Mouse (Mus musculus) monocyte, adult 5-6 weeks (primary cell): ENCODE results near the gene 4930402H24Rik. TPM values are rescaled to one million over a fixed set of nuclear protein-coding genes. Genes with fewer than 3 reads are reported as not detected.

ENCODE experiments used
- ATAC-seq: fragments of 153-309, 156-312 bp; replicated peaks from 2 replicates; pipeline ENCODE4 v1.8.0; 2017; ENCODE audit warnings: mild to moderate bottlenecking; ENCODE audit not compliant: low TSS enrichment, insufficient number of reproducible peaks, severe bottlenecking, poor library complexity, low FRiP score
- total RNA-seq: library from RNA; stranded (forward); fragments of 200-1000, 200-491, 200-594 nt; gene quantifications from 3 replicates; pipeline ENCODE4 v1.2.3, GENCODE M21; 2017

The 4930402H24Rik gene
- total RNA-seq, 1 experiment from 2014 or later: 34.0 TPM

DNA sequence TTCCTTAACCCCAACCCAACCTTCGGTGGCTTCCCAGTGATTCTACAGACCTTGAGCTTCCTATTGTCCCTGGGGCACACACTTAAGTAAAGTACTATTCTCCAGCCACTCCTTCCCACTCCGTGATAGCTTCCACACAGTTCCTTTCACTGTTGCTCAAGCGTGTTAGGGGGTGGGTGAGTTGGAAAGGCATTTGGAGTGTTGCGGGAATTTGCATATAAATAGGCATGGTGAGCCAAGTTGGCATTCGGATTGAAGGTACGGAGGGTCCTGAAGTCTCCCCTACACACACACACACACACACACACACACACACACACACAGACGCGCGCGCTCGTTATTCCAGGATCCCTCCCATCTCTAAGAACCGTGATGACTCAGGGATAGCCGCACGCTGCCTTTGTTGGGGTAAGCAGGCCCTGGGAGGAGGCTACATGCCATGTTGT, 208.4 kb downstream of the 4930402H24Rik start:
- ATAC-seq: no peak

- no peak for ATAC-seq
Measured at GRCm38 (mm10) chr2:130697153-130697810, 208.9 kb downstream of the 4930402H24Rik start, which contains the start of gene Slc4a11. Gene Slc4a11 (minus strand): TSS chr2:130697519.

GRCm38 (mm10) chr2:130696700-130697152, 209.5 kb downstream of the 4930402H24Rik start:
- ATAC-seq: peak; percentile 18; the same call in 1 of the 2 replicates

GRCm38 (mm10) chr2:130693563-130693962, 212.6 kb downstream of the 4930402H24Rik start:
- no peak for ATAC-seq

DNA sequence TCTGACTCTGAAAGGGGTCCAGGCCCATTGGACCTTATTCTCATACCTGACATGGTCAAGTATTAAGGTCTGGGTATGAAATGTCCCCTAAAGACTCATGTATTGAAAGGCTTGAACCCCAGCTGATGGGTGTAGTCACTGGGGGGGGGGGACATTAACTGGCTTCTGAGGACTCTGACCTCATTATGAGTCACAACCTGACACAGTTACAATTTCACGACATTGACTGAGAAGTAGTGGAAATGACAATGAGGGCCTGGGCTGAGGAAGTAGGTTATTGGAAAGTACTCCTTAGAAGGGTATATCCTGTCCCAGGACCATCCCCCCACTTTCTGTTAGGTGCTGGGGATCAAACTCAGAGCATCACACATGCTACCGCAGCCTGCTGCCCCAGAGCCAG, 217.2 kb downstream of the 4930402H24Rik start:
- no peak for ATAC-seq

- no peak for ATAC-seq
Measured at GRCm38 (mm10) chr2:130685426-130685825, 220.8 kb downstream of the 4930402H24Rik start.

DNA sequence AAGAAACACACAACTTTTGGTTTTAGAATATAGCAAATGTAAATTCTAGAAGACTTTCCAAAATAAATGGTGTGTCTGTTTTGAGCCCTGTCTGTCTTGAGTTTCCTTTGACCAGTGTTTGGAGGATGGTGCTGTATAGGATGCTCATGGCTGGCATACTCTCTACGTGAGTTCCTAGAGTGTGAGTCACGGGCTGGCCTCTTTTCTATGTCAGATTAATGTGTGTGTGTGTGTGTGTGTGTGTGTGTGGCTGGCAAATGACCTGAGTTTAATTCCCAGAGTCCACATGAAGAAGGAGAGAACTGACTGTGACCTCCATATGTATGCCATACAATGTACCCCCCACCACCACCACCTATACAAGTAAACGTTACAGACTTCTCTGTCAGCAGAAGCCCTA, 224.7 kb downstream of the 4930402H24Rik start:
- ATAC-seq: no peak

DNA sequence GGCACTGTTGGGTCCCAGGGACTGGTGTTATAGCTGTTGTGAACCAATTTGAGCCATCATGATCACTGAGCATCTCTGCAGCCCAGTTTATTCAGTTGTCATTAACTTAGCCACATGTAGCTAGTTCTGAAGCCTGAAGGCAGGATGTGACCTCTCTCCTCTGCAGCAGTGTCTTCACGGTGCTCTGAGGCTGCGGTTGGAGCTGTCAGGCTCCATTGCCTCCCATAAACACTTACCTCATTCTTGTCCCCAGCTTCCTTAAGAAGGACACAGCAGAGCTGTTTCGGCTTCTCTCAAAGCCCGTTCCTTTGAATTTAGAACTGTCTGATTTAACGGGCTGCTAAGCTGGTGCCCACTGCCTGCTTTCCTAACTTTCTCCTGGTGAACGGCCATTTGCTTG, 226.3 kb downstream of the 4930402H24Rik start:
- no peak for ATAC-seq

- no peak for ATAC-seq
Measured at GRCm38 (mm10) chr2:130679154-130679553, 227.1 kb downstream of the 4930402H24Rik start.

GRCm38 (mm10) chr2:130677211-130677610, 229.0 kb downstream of the 4930402H24Rik start:
- ATAC-seq: no peak

DNA sequence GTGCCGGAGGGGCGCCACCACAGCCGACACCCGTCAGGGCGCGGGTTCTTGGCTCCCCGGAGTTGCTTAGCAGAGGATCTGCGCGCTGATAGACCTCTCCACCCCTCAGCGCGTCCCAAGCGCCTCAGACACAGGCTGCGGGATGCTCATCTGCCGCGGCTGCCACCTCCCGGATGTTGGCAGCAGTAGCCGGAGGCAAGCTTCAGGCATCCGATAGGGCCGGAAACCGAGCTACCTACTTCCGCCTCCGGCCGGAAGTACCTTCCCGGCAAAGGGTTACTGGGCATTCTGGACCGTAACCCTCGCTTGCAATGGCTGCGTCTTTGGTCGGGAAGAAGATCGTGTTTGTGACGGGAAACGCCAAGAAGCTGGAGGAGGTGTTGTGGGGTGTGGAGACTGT, 238.6 kb downstream of the 4930402H24Rik start, which contains the start of gene Itpa:
Itpa (plus strand) TSS at position 52 of the 400 bp plus-strand sequence.
- peak; percentile 84 for ATAC-seq

DNA sequence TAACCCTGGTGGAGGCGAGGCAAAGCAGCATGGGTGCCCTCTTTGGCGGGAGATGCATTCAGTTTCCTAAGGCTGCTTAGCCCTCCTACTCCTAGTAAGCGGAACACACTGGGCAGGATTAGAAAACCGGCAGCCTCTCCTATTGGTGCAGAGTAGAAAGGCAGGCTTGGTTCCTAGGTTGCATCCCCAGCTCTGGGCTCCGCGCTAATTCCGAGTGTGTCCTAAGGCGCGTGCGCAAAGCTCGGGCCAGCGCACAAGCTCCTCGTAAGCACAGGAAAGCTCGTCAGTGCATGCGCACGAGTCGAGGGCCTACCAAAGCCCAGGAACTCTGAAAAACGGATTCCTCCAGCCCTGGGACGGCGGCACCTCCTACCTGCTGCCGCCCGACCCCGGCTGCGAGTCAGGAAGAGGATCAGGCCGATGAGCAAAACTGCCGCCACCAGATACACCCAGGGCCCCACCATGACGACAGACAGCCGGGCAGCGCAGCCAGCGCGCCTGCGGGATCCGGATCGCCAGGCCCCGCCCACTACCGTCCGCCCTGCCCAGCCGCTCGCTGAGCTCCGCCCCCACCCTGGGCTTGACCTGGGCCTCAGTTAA, 242.0 kb downstream of the 4930402H24Rik start, which contains the start of gene Ddrgk1:
Ddrgk1 (minus strand) TSS at position 558 of the 600 bp plus-strand sequence.
- peak; percentile 85 for ATAC-seq

DNA sequence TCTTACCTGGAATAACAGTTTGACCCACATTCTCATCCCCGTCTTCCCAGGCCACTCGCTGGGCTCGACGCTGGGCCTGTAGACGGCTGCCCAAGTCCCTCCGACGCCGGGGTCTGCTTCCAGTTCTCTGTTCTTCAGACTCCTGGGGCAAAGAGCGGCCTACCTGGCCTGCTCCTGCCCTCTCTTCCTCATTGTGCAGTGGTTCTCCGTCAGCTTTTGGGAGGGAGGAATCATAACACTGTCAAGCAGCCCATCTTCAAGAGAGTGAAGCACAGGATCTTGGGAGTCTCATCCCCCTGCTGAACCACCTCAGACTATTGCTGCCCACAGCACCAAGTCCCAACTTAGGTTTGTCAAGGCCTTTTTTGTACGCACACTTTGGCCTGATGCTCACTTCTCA, 242.9 kb downstream of the 4930402H24Rik start:
- no peak for ATAC-seq

DNA sequence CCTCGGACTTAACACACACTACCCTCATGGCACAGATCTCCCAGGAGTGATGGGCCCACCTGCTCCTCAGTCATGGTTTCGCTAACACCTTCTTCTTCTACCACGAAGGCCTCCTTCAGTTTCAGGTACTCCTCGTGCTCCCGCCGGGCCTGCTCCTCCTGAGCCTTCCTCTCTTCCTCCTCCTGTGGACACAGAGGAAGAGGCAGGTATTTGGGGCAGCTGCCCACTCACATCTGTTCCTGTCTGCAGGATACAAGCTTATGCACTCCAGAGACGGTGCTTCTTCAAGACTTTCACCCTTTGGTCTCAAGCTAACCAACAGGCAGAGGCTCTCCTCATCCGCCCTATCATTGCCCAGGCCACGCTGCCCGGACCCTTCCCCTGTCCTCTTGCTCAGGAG, 247.7 kb downstream of the 4930402H24Rik start:
- no peak for ATAC-seq

GRCm38 (mm10) chr2:130657541-130657940, 248.7 kb downstream of the 4930402H24Rik start:
- no peak for ATAC-seq

GRCm38 (mm10) chr2:130656536-130656935, 249.7 kb downstream of the 4930402H24Rik start:
- ATAC-seq: no peak
